In the genomic region with DNA sequence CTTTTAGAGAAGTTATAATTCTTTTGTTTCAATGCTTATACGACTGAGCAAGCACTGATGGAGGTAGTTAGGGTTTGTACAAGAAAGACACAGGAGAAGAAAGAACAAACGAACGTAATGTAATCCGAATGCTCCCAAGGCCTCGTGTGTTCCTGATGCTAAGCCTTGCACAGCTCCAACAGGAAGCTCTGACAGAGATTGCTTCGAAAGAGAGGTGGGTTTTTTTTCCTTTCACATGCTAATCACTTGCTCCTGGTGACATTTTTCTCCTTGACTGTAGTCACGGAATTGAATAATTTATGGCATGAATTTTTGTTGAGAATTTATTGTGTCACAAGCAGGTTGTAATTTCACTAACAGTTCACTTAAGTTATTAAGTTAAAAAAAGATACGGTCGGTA, we compare ENCODE assay signal across 17 mouse cellular contexts.
DNase-seq lines count a peak whose midpoint lies in the region; ATAC-seq and TF ChIP-seq lines count a peak whose summit lies in the region.
"Had no signal": no experiment of that assay in that cellular context is flagged by ENCODE, and none has a peak within 500 bp of the region (broad histone marks: within the 10 kb centered on the region; RNA-seq: fewer than 3 reads in every experiment).

No protein-coding gene starts in this region.

- no peak for TF ChIP-seq CTCF in midbrain, postnatal 0 days (IDR thresholded peaks at IDR 0.05)
- no peak for TF ChIP-seq CTCF in brain, embryonic 14.5 days (IDR thresholded peaks at IDR 0.05; ENCODE audit: borderline replicate concordance, extremely low read depth, insufficient read depth, insufficient read length)

- 51% methylated on average over 9 of the region's 9 CpGs for WGBS in forebrain, embryonic 16.5 days
- 82% methylated on average over 9 of the region's 9 CpGs for WGBS in forebrain, embryonic 10.5 days
- WGBS in midbrain, embryonic 14.5 days = 53% methylated on average over 9 of the region's 9 CpGs
- WGBS in midbrain, postnatal 0 days = 37% methylated on average over 9 of the region's 9 CpGs
- 68% methylated on average over 9 of the region's 9 CpGs for WGBS in kidney, embryonic 14.5 days

- peak; percentile 58; the same call in 1 of the 2 replicates for ATAC-seq in forebrain, embryonic 16.5 days
- ATAC-seq in midbrain, embryonic 14.5 days (ENCODE audit: low FRiP score, low TSS enrichment) = no peak
- ATAC-seq in midbrain, postnatal 0 days (ENCODE audit: low FRiP score) = no peak
- no peak for ATAC-seq in kidney, embryonic 14.5 days (ENCODE audit: low FRiP score, low TSS enrichment)
- ATAC-seq: forebrain, embryonic 15.5 days had no signal

- peaks cover 3% of the 10 kb centered on the region; the same call in 1 of the 2 replicates for H3K4me1 ChIP-seq in forebrain, embryonic 16.5 days (replicated peaks; ENCODE audit: control insufficient read depth, insufficient read depth, low read length)
- H3K4me1 ChIP-seq in forebrain, embryonic 10.5 days = no peaks in the 10 kb centered on the region
- H3K4me1 ChIP-seq in midbrain, embryonic 14.5 days (ENCODE audit: control insufficient read depth, insufficient read depth, low read length) = 0 out of 2 replicates have a peak, but pooled peaks cover 4% of the 10 kb centered on the region
- H3K4me1 ChIP-seq in midbrain, postnatal 0 days (ENCODE audit: insufficient read depth, low read length) = no peaks in the 10 kb centered on the region
- H3K4me1 ChIP-seq in kidney, embryonic 14.5 days (ENCODE audit: control insufficient read depth, insufficient read depth, low read length) = no peaks in the 10 kb centered on the region
- H3K4me1 ChIP-seq: embryonic facial prominence, embryonic 10.5 days; embryonic facial prominence, embryonic 12.5 days; forebrain, embryonic 15.5 days had no signal

- no peak overlapping the region for H3K4me2 ChIP-seq in forebrain, embryonic 16.5 days (ENCODE audit: low read length)
- H3K4me2 ChIP-seq in midbrain, embryonic 14.5 days (ENCODE audit: low read length) = no peak overlapping the region
- no peak overlapping the region for H3K4me2 ChIP-seq in midbrain, postnatal 0 days (ENCODE audit: low read depth, low read length, poor library complexity, severe bottlenecking)
- no peak overlapping the region for H3K4me2 ChIP-seq in kidney, embryonic 14.5 days (replicated peaks; ENCODE audit: low read depth, low read length)
- H3K4me2 ChIP-seq: embryonic facial prominence, embryonic 12.5 days; forebrain, embryonic 15.5 days had no signal

- H3K27me3 ChIP-seq in forebrain, embryonic 16.5 days (replicated peaks; ENCODE audit: control insufficient read depth, insufficient read depth, low read length) = no peaks in the 10 kb centered on the region
- H3K27me3 ChIP-seq in forebrain, embryonic 10.5 days (ENCODE audit: poor library complexity, severe bottlenecking) = no peaks in the 10 kb centered on the region
- H3K27me3 ChIP-seq in midbrain, embryonic 14.5 days (ENCODE audit: control insufficient read depth, insufficient read depth, low read length) = no peaks in the 10 kb centered on the region
- H3K27me3 ChIP-seq in midbrain, postnatal 0 days (ENCODE audit: insufficient read depth, low read length) = no peaks in the 10 kb centered on the region
- no peaks in the 10 kb centered on the region for H3K27me3 ChIP-seq in kidney, embryonic 14.5 days (ENCODE audit: control insufficient read depth, insufficient read depth, low read length)
- H3K27me3 ChIP-seq: embryonic facial prominence, embryonic 12.5 days; forebrain, embryonic 15.5 days had no signal

- no peak for TF ChIP-seq POLR2A in brain, embryonic 14.5 days (IDR thresholded peaks at IDR 0.05; ENCODE audit: borderline replicate concordance, extremely low read depth, insufficient read depth, insufficient read length, poor library complexity, severe bottlenecking)

- H3K9ac ChIP-seq in forebrain, embryonic 16.5 days (replicated peaks; ENCODE audit: low read depth, low read length) = no peak overlapping the region
- H3K9ac ChIP-seq in midbrain, embryonic 14.5 days (replicated peaks; ENCODE audit: low read length) = no peak overlapping the region
- H3K9ac ChIP-seq in midbrain, postnatal 0 days (replicated peaks; ENCODE audit: low read length, poor library complexity, severe bottlenecking) = no peak overlapping the region
- no peak overlapping the region for H3K9ac ChIP-seq in kidney, embryonic 14.5 days (ENCODE audit: low read depth, low read length)
- H3K9ac ChIP-seq: embryonic facial prominence, embryonic 12.5 days; forebrain, embryonic 15.5 days had no signal

- H3K36me3 ChIP-seq in forebrain, embryonic 16.5 days (ENCODE audit: control insufficient read depth, insufficient read depth) = no peaks in the 10 kb centered on the region
- no peaks in the 10 kb centered on the region for H3K36me3 ChIP-seq in forebrain, embryonic 10.5 days (replicated peaks)
- H3K36me3 ChIP-seq in midbrain, embryonic 14.5 days (ENCODE audit: control insufficient read depth, insufficient read depth, low read length) = no peaks in the 10 kb centered on the region
- no peaks in the 10 kb centered on the region for H3K36me3 ChIP-seq in midbrain, postnatal 0 days (ENCODE audit: insufficient read depth, low read length)
- no peaks in the 10 kb centered on the region for H3K36me3 ChIP-seq in kidney, embryonic 14.5 days (ENCODE audit: control insufficient read depth, insufficient read depth, low read length)
- H3K36me3 ChIP-seq: embryonic facial prominence, embryonic 10.5 days; embryonic facial prominence, embryonic 12.5 days; forebrain, embryonic 15.5 days had no signal

- no peak for DNase-seq in forebrain, embryonic 10.5 days (ENCODE audit: extremely low spot score, low spot score)
- DNase-seq in midbrain, embryonic 14.5 days = peak; percentile 37
- DNase-seq in midbrain, postnatal 0 days (ENCODE audit: low spot score) = no peak
- peak; percentile 55 for DNase-seq in brain, embryonic 14.5 days (ENCODE audit: low read depth)
- DNase-seq: adrenal gland, adult 2 months; adrenal gland, postnatal 10 days; adrenal gland, postnatal 25 days; cerebellum, adult 11-12 months; cerebellum, adult 2 months; cerebellum, adult 9-10 months; cerebellum, postnatal 10 days; cerebellum, postnatal 25 days had no signal

- peaks cover 2% of the 10 kb centered on the region; the same call in 1 of the 2 replicates for H3K9me3 ChIP-seq in forebrain, embryonic 16.5 days (ENCODE audit: control insufficient read depth, low read length)
- peaks cover 14% of the 10 kb centered on the region for H3K9me3 ChIP-seq in forebrain, embryonic 10.5 days
- H3K9me3 ChIP-seq in midbrain, embryonic 14.5 days (ENCODE audit: control insufficient read depth, low read length) = peaks cover 17% of the 10 kb centered on the region
- peaks cover 5% of the 10 kb centered on the region; the same call in 1 of the 2 replicates for H3K9me3 ChIP-seq in midbrain, postnatal 0 days (ENCODE audit: low read length)
- peaks cover 4% of the 10 kb centered on the region; the same call in 1 of the 2 replicates for H3K9me3 ChIP-seq in kidney, embryonic 14.5 days (ENCODE audit: control insufficient read depth, low read length)

- H3K27ac ChIP-seq in forebrain, embryonic 16.5 days (ENCODE audit: low read length) = no peak overlapping the region
- H3K27ac ChIP-seq in forebrain, embryonic 10.5 days = no peak overlapping the region
- H3K27ac ChIP-seq in midbrain, embryonic 14.5 days (replicated peaks; ENCODE audit: low read depth, low read length) = no peak overlapping the region; the same call in 1 of the 2 replicates
- no peak overlapping the region for H3K27ac ChIP-seq in midbrain, postnatal 0 days (ENCODE audit: low read depth, low read length)
- no peak overlapping the region for H3K27ac ChIP-seq in kidney, embryonic 14.5 days (ENCODE audit: low read depth, low read length)
- H3K27ac ChIP-seq: embryonic facial prominence, embryonic 10.5 days; embryonic facial prominence, embryonic 12.5 days; forebrain, embryonic 15.5 days had no signal

- no peak overlapping the region for H3K4me3 ChIP-seq in forebrain, embryonic 16.5 days (replicated peaks; ENCODE audit: low read length)
- no peak overlapping the region for H3K4me3 ChIP-seq in forebrain, embryonic 10.5 days
- H3K4me3 ChIP-seq in midbrain, embryonic 14.5 days (replicated peaks; ENCODE audit: low read depth, low read length) = no peak overlapping the region
- H3K4me3 ChIP-seq in midbrain, postnatal 0 days (ENCODE audit: low read depth, low read length) = no peak overlapping the region
- H3K4me3 ChIP-seq in kidney, embryonic 14.5 days (ENCODE audit: low read length) = no peak overlapping the region
- H3K4me3 ChIP-seq: embryonic facial prominence, embryonic 10.5 days; embryonic facial prominence, embryonic 12.5 days; forebrain, embryonic 15.5 days had no signal

Comparison
In these comparisons a context has a peak if more than half of its experiments do, and no peak if none do; other contexts are left out.
1. DNase-seq: peak in midbrain, embryonic 14.5 days (single experiment) and brain, embryonic 14.5 days (single experiment); none in forebrain, embryonic 10.5 days (single experiment) and midbrain, postnatal 0 days (single experiment).